Mouse (Mus musculus): Measurements from ENCODE around the gene Aars.

DNA sequence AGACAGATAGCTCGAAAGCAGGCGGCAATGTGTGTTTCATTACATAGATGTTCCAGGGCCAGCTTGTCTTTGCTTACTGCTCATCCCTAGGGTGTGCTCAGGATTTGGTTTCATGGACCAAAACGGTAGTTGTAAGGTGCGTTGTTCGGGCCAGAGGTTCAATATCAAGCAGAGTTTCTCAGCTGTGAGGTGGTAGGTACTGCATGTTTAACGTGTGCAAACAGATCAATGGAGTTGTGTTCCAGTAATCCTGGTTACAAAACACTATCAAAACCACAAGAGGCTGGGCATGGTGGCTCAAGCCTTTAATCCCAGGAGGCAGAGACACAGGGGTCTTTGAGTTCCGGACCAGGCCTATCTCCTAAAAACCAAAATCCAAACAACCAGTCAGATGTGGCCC lies 16.2 kb downstream of the Aars start:
- TF ChIP-seq CTCF (IDR thresholded peaks at IDR 0.05; ENCODE audit: extremely low read depth, insufficient read length, insufficient replicate concordance, low read depth, low read length) (no peak), POLR2A (IDR thresholded peaks at IDR 0.05; ENCODE audit: low read depth, low read length) (no peak)
